Mouse (Mus musculus) spleen, postnatal 14 days (tissue): ENCODE measurements around the gene C9.

Experiments used
- DNase-seq, 2 experiments: peaks; one replicate each; pipeline ENCODE4 v3.0.0; 2021 to 2022; ENCODE audit warnings: low spot score in 2 of 2

C9 gene

DNA sequence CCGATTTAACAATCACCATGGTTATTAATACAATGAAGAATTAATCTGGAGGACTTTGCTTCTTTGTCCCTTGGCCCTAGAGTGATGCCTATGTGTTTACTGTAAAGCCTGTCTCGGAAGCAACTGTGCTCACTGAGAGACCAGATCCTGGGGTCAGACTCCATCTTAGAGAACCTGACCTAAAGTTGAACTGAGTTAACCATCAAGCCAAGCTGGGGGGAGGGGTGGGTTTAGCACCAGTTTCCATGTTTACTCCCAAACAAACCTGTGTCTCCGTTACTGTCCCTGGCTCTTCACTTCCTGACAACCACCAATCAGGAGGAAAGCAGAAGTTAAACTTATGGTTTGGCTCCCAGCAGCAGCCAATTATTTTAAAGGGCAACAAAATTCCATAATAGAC, 38.4 kb downstream of the C9 start:
- no peak for DNase-seq

DNA sequence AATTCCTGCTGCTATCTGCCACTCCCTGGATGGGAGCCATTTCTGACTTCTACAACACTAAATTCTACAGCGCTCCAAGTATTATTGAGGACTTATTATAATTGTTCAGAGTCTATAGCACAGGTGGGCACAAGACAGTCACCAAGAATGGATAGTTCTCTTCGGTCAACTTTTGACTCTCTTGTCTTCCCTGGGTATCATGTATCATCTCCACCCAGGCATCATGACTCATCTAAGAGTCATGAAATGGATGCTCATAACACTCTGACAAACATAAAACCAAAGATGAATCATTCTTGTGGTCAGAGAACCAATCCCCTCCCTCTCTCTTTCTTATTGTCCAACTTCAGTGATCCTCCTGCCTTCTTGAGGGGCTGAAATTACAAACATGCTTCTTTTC, 47.3 kb downstream of the C9 start:
- DNase-seq: no peak

DNA sequence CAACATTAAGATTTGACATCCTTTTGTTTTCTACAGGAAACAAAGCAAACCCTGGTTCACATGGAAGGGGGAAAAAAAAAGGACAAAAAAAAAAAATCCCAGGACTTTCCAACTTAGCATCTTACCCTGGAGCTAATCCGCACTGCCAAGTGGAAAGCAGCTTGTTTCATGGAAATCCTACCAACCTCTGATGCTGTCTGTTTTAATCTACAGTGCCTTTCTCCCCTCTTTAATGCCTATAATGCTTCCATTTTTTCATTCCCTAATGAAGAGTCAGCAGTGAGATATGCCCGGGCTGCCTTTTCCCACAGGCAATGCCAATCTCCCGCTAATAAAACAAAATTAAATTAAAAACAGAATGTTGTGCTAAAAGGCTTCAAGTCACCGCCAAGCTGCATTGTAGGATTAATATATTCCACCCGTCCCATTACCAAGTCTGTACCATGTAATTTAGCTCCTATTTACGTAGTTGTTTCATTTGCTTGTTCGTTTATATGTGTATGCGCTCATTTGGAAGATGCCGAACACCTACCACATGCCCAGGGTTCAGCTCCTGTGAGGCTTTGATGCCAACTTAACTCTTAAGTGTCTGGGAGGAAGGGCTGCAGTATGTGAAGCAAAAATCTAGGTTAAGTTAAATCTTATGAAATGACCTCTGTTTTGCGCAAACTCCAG, 53.4 kb downstream of the C9 start:
- no peak for DNase-seq

DNA sequence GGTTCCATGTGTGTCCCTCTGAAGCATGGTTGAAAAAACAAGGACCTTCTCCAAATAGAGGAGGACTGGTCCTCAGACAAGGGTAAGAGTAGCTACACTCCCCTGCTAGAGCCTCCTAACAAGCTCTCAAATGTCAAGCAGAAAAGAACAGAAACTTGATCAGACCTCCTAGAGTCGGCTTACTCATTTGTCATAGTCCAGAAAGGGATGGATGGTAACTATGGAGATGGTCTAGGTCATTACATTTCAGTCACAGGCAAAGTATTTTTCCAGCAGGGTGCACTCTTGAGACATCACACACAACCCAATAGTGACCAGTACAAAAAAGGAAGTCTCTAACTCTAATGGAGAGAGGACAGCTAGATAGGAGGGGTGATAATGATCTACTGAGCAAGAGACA, 55.7 kb downstream of the C9 start:
- DNase-seq: no peak

DNA sequence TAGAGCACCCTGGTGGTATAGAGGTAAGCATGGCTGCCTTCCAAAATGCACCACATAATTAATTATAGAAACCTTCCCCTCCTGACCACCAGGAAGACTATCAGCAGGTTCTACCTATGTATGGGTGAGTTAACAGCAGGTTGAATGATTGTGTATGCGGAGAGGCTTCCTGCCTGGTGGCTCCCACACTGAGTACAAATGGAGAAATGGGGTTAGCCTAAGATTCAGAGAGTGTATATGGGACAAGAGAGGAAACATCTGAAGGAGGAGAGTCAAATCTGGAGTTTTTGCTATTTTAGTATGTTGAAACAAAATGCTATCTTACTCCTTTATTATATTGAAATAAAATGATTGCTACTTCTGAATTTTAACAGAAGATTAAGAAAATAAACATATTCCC, 72.4 kb downstream of the C9 start:
- DNase-seq: no peak

DNA sequence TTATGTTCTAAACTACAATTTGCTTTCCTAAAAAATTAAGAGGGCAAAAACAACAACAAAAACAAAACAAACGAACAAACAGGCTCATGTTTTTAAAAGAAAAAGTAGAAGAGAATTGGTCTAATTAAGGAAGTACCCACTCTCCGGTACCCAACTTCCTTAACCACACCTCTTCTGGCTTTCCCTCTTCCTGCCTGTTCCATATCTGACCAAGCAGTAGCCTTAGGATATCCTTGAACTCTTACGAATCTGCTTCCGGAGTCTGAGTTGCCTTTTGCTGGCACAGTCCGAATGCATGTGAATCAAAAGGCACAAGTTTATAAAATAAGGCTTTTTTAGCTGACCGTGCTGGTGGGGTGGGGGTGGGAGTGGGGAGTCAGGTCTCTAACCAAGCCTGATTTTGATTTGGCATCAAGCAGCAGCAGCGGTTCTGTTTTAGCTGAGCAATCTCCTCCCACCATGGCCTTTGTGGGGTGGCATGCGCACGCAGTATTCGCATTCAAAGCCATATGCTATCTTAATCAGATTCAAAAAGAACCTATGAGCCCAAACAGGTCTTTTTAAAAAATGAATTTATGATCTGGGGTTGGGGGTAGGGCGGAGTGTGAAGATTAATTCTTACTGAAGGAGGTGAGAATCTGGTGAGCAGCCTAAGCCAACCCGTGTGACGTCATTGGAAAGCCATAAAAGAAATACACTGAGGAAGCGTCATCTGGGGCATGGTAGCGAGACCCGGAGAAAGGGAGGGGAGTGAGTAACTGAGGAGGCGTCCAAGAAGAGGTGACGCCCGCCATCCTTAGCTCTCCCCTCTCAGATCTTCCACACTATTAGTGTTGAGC, 74.5 kb downstream of the C9 start:
- DNase-seq: no peak

DNA sequence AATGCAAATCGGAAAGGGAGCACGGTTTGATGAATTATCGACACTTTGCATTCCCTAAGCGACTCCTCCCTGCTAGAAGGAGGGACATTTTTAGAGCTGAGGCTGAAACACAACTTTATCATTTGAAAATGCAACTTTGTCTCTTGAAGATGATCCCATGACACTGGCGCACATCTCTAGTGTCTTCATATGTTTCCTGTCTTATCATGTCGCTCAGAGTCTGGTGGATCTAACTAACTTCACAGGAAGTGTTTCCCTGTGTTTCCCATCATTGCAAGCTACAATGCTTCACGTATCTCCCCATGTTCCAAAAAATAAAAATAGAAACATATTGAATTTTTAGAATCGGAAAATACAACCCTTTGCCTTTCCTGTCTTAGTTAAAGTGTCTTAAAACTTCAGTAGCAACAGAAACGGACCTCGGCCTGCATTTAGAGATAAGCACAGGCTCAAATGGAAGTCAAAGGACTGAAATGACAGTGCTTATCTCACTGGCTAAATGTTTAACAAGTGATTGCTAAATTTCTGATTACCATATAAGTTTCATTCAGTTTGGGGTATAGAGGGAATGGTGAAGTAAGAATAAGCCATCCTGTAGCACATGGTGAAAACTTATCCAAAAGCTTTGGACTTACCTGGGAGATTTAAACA, 75.5 kb downstream of the C9 start:
- no peak for DNase-seq

DNA sequence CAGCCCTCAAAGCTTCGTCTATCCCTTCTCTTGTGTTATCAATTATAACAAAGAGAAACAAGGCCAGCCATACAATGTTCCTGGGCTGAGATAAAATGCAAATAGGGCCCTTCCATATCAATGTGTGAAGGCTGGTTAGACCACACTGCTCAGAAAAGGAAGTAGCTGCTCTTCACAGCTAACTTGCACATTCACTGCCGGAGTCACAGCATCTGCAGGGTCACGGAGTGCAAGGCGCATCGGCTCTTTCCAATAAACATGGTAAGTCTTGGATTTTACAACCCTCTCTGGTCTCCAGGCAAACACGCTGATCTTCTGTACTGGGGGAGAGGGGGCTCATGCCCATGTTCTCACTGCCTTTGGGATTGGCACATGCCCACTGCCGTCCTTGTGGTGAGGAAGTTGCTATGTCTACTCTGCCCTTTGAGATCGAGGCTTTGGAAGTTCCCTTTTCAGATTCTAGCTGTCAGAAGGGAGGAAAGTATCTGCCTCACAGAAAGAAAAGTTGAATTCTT, 77.6 kb downstream of the C9 start, which contains the start of gene Fyb:
Gene Fyb (plus strand): TSS at position 201 of the 515 bp plus-strand sequence.
- DNase-seq: no peak

DNA sequence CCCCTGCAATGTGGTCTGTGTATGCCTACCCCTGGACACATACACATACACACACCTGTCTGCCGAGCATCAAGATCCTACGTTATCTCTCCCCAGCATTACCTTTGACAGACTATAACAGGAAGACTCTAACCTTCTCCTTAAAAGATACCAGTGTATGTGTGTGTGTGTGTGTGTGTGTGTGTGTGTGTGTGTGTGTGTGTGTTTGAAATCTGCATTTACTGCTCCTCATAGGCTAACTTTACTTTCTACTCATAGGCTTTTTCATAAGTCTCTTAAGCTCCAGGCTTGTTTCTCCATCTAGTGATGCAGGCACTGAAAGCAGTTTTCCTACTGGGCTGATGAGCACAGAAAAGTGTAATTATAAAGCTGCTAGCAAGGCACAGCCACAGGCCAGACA, 79.7 kb downstream of the C9 start:
- no peak for DNase-seq

DNA sequence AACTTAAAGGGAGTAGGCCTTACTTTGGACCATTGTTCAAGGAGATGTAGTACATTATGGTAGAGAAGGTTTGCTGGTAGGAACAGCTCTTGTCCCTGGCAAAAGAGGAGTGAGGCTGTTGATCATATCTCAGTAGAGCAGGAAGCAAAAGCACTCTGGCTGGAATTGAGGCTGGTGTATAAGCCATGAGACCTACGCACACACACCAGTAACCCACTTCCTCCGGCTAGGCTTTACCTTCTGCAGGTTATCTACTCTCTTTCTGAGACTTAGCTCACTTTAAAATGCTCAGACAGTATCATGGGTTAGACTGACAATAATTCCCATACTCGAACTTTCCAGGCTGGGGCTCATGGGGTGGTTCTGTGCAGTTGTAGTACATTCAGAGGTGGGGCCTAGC, 80.3 kb downstream of the C9 start:
- no peak for DNase-seq

DNA sequence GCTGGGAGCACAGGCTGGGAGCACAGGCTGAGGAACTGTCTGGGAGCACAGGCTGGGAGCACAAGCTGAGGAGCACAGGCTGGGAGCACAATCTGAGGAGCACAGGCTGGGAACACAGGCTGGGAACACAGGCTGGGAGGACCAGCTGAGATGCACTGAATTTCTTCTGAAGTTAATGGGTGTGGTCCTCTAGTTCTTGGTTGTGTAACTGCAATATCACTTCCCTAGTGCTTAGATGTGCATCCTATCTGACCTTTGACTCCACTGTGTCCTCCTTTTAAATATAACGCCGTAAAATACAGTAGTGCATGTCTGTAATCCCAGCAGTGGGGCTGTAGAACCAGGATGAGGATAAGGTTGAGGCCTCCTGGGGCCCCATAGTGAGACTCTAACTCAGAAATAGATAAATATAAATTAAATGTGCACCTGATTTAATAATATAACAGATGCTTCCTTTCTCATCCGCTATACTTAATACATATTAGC, 88.8 kb downstream of the C9 start:
- no peak for DNase-seq

DNA sequence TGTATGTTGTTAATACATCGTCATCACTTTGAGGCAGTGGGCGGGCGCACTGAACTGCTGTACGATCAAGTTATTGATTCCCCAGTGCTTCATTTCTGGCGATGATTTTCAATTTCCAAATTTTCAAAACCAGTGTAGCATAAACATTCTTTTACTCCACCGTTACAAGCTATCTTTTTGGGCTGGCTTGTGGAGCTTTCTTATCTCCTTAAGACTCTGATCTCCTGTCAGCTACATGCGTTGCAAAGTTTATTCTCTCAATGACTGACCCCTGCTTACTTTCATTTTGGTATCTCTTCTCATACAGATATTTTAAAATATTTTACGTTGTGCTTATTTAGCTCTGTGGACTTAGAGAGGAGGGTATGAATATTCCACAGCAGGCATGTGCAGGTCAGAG, 89.5 kb downstream of the C9 start:
- no peak for DNase-seq

DNA sequence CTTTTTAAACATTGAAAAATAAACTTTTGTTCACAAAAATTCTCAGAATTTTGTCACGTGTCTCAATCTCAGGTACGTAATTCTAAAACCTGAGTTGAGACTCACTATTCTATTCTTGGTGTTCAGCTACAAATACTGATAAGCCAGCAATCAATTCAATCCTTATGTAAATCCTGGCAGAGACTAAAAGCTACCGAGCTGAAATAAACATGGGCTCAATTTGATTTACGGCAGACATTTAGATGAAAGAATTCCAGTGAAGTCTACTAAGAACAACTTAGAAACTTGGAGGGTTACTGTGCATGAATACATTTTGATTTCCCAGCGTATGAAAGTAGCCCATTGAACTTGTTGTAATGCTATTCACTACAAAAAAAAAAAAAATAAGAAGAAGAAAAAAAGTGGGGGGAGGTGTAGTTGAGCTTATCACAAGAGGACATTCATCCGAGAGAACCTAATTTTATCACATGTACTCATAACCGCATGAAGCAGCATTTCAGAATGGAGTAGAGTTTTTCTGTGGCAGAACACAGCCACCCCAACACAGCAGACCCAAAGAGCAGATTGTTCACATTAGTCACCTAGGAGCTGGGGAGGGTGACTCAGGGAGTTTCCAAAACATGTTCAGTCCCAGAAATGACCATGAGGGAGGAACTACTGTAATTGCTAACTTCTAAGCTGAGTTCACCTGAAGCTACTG, 94.7 kb downstream of the C9 start:
- DNase-seq: no peak
